Mouse (Mus musculus): ENCODE data around the gene Nfs1. TPM values are rescaled to one million over a fixed set of nuclear protein-coding genes. Genes with fewer than 3 reads are reported as not detected.
"Not testable (repeated sequence)": the region's sequence is repeated elsewhere in the genome, so short reads cannot be mapped to it uniquely, and the experiment has no call there.

Nfs1 gene
- 5.4 and 12.7 TPM in 2 replicates for polyA plus RNA-seq (2012; ENCODE audit: insufficient read depth, low replicate concordance)

GRCm38 (mm10) chr2:156143953-156144724 lies at the start of gene Nfs1, which contains the start of gene Romo1:
Nfs1 (minus strand) TSS chr2:156144186.
Romo1 (plus strand) TSS chr2:156144039.
- Histone ChIP-seq H3K4me1 (peaks cover 37% of the 10 kb centered on the region), H3K27me3 (replicated peaks) (no peaks in the 10 kb centered on the region), H3K9me3 (0 out of 2 replicates have a peak, but pooled peaks cover 3% of the 10 kb centered on the region), H3K4me3 (replicated peaks) (peak within 1 kb of the TSS; percentile 92), H3K36me3 (replicated peaks; ENCODE audit: low read length) (peaks cover 56% of the 10 kb centered on the region)
- TF ChIP-seq FLI1 (IDR thresholded peaks at IDR 0.05; ENCODE audit: low read length), result no peak
- TF ChIP-seq GATA1 (IDR thresholded peaks at IDR 0.05; ENCODE audit: borderline replicate concordance, low read length), result no peak

GRCm38 (mm10) chr2:156193066-156193862 lies 49.3 kb upstream of the Nfs1 start:
- TF ChIP-seq GATA1 (IDR thresholded peaks at IDR 0.05; ENCODE audit: borderline replicate concordance, low read length) (no peak), FLI1 (IDR thresholded peaks at IDR 0.05; ENCODE audit: low read length) (no peak)
- peaks cover 55% of the 10 kb centered on the region for H3K4me1 ChIP-seq
- no peaks in the 10 kb centered on the region for H3K36me3 ChIP-seq (replicated peaks; ENCODE audit: low read length)
- no peak overlapping the region for H3K4me3 ChIP-seq (replicated peaks)
- H3K27me3 ChIP-seq (replicated peaks), result no peaks in the 10 kb centered on the region
- no peaks in the 10 kb centered on the region for H3K9me3 ChIP-seq

GRCm38 (mm10) chr2:156192068-156192467 lies 48.1 kb upstream of the Nfs1 start:
- no peak for TF ChIP-seq FLI1 (IDR thresholded peaks at IDR 0.05; ENCODE audit: low read length)
- TF ChIP-seq GATA1 (IDR thresholded peaks at IDR 0.05; ENCODE audit: borderline replicate concordance, low read length), result no peak
- H3K4me1 ChIP-seq, result peaks cover 52% of the 10 kb centered on the region
- H3K27me3 ChIP-seq (replicated peaks), result no peaks in the 10 kb centered on the region
- H3K36me3 ChIP-seq (replicated peaks; ENCODE audit: low read length), result no peaks in the 10 kb centered on the region
- no peaks in the 10 kb centered on the region for H3K9me3 ChIP-seq
- no peak overlapping the region for H3K4me3 ChIP-seq (replicated peaks)

GRCm38 (mm10) chr2:156191540-156191939 lies 47.6 kb upstream of the Nfs1 start:
- H3K4me1 ChIP-seq, result peaks cover 52% of the 10 kb centered on the region
- no peaks in the 10 kb centered on the region for H3K36me3 ChIP-seq (replicated peaks; ENCODE audit: low read length)
- TF ChIP-seq FLI1 (IDR thresholded peaks at IDR 0.05; ENCODE audit: low read length) (no peak), GATA1 (IDR thresholded peaks at IDR 0.05; ENCODE audit: borderline replicate concordance, low read length) (no peak)
- H3K9me3 ChIP-seq, result no peaks in the 10 kb centered on the region
- H3K4me3 ChIP-seq (replicated peaks), result no peak overlapping the region
- H3K27me3 ChIP-seq (replicated peaks), result no peaks in the 10 kb centered on the region

GRCm38 (mm10) chr2:156190004-156190896 lies 46.3 kb upstream of the Nfs1 start:
- Histone ChIP-seq H3K4me3 (replicated peaks) (peak overlapping the region; percentile 77), H3K4me1 (peaks cover 50% of the 10 kb centered on the region), H3K27me3 (replicated peaks) (no peaks in the 10 kb centered on the region), H3K36me3 (replicated peaks; ENCODE audit: low read length) (no peaks in the 10 kb centered on the region), H3K9me3 (no peaks in the 10 kb centered on the region)
- TF ChIP-seq FLI1 (IDR thresholded peaks at IDR 0.05; ENCODE audit: low read length) (no peak), GATA1 (IDR thresholded peaks at IDR 0.05; ENCODE audit: borderline replicate concordance, low read length) (no peak)

GRCm38 (mm10) chr2:156189241-156189640 lies 45.3 kb upstream of the Nfs1 start:
- H3K4me3 ChIP-seq (replicated peaks); H3K9me3 ChIP-seq; H3K36me3 ChIP-seq (replicated peaks; ENCODE audit: low read length); H3K27me3 ChIP-seq (replicated peaks): not testable (repeated sequence)
- H3K4me1 ChIP-seq, result peaks cover 46% of the 10 kb centered on the region

- TF ChIP-seq FLI1 (IDR thresholded peaks at IDR 0.05; ENCODE audit: low read length) (no peak), GATA1 (IDR thresholded peaks at IDR 0.05; ENCODE audit: borderline replicate concordance, low read length) (no peak)
- no peaks in the 10 kb centered on the region for H3K9me3 ChIP-seq
- no peaks in the 10 kb centered on the region for H3K27me3 ChIP-seq (replicated peaks)
Observed at GRCm38 (mm10) chr2:156181592-156181991, 37.6 kb upstream of the Nfs1 start.

GRCm38 (mm10) chr2:156180824-156181590 lies 37.0 kb upstream of the Nfs1 start:
- H3K27me3 ChIP-seq (replicated peaks), result no peaks in the 10 kb centered on the region
- H3K4me1 ChIP-seq, result peaks cover 44% of the 10 kb centered on the region
- TF ChIP-seq GATA1 (IDR thresholded peaks at IDR 0.05; ENCODE audit: borderline replicate concordance, low read length) (no peak), FLI1 (IDR thresholded peaks at IDR 0.05; ENCODE audit: low read length) (no peak)
- H3K36me3 ChIP-seq (replicated peaks; ENCODE audit: low read length), result peaks cover 32% of the 10 kb centered on the region
- peak overlapping the region; percentile 98 for H3K4me3 ChIP-seq (replicated peaks)
- no peaks in the 10 kb centered on the region for H3K9me3 ChIP-seq

More at GRCm38 (mm10) chr2:156181592-156181991, 37.6 kb upstream of the Nfs1 start:
- Histone ChIP-seq H3K36me3 (replicated peaks; ENCODE audit: low read length) (peaks cover 26% of the 10 kb centered on the region), H3K4me1 (peaks cover 40% of the 10 kb centered on the region), H3K4me3 (replicated peaks) (peak overlapping the region; percentile 72)

All from megakaryocyte, embryonic 14.5 days (primary cell).